Mouse (Mus musculus) small intestine, adult 2 months (tissue): ENCODE measurements around the gene Saxo1.

Experiments
- CTCF ChIP-seq: fragments of 200-500 bp; IDR thresholded peaks from 2 replicates; pipeline ENCODE4 v1.5.1; 2012; ENCODE audit warnings: low read depth, mild to moderate bottlenecking, control low read depth, inconsistent platforms, low read length, moderate library complexity, mixed read lengths; ENCODE audit not compliant: insufficient replicate concordance, insufficient read length; ENCODE audit errors: extremely low read depth
- POLR2A ChIP-seq: fragments of 200-500 bp; IDR thresholded peaks from 2 replicates; pipeline ENCODE4 v1.6.1; 2012; ENCODE audit warnings: low read depth, mild to moderate bottlenecking, control low read depth, inconsistent platforms, low read length, moderate library complexity

DNA sequence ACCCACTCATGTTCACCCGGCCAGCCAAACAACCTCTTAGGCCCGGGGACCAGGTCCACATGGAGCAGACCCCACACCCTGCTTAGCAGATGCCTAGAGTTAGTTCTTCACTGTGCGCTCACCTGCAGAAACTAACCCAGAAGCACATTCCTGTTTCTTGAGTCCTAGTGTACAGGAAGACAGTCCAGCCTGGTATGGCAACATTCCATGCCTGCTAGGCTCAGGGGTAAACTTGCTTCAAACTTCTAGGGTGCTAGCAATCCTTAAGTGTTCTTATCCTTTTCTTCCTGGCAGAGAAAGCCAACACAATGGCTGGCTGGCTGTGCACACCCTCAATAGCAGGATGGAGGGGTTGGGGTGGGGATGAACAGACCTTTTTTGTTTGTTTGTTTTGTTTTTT, 147.2 kb downstream of the Saxo1 start:
- TF ChIP-seq CTCF (no peak), POLR2A (no peak)
